Mouse (Mus musculus) neural tube, embryonic 11.5 days (tissue): ENCODE results near the gene Clic3. TPM values are rescaled to one million over a fixed set of nuclear protein-coding genes. Genes with fewer than 3 reads are reported as not detected.

Experiments
- ATAC-seq: fragments of 200-750 bp; cut with Nextera tagmentation; 2 replicates; pipeline ENCODE4 v1.8.0; 2017; ENCODE audit warnings: moderate number of reproducible peaks, mild to moderate bottlenecking, moderate TSS enrichment, moderate library complexity; ENCODE audit not compliant: insufficient read depth, low FRiP score, low TSS enrichment
- DNase-seq: peaks from one replicate; pipeline ENCODE4 v3.0.0-alpha.2; 2015; ENCODE audit warnings: low spot score
- H3K27ac ChIP-seq: fragments of 300-500 bp; sonication (generic); 2 replicates; pipeline ENCODE4 v1.5.1; 2014; ENCODE audit warnings: low read depth, mild to moderate bottlenecking, low read length
- H3K27me3 ChIP-seq: fragments of 300-500 bp; sonication (generic); 2 replicates; pipeline ENCODE4 v1.6.1; 2014; ENCODE audit warnings: mild to moderate bottlenecking, low read length, mixed read lengths; ENCODE audit not compliant: control insufficient read depth, insufficient read depth
- H3K36me3 ChIP-seq: fragments of 300-500 bp; sonication (generic); 2 replicates; pipeline ENCODE4 v1.6.1; 2014; ENCODE audit warnings: mild to moderate bottlenecking, low read length, moderate library complexity, mixed read lengths; ENCODE audit not compliant: control insufficient read depth, insufficient read depth
- H3K4me1 ChIP-seq: fragments of 300-500 bp; sonication (generic); 2 replicates; pipeline ENCODE4 v1.6.1; 2014; ENCODE audit warnings: low read length, mixed read lengths; ENCODE audit not compliant: control insufficient read depth, insufficient read depth
- H3K4me2 ChIP-seq: fragments of 300-500 bp; sonication (generic); 2 replicates; pipeline ENCODE4 v1.6.1; 2014; ENCODE audit warnings: low read depth, mild to moderate bottlenecking, moderate library complexity
- H3K4me3 ChIP-seq: fragments of 300-500 bp; sonication (generic); 2 replicates; pipeline ENCODE4 v1.5.1; 2014; ENCODE audit warnings: low read depth, low read length
- H3K9ac ChIP-seq: fragments of 300-500 bp; sonication (generic); 2 replicates; pipeline ENCODE4 v1.6.1; 2014; ENCODE audit warnings: mild to moderate bottlenecking, low read length
- H3K9me3 ChIP-seq: fragments of 300-500 bp; sonication (generic); 2 replicates; pipeline ENCODE4 v1.6.1; 2016; ENCODE audit warnings: low read length; ENCODE audit not compliant: control insufficient read depth
- WGBS: fragments of 180-500 bp; shearing (Covaris S2); extraction: QIAGEN DNeasy Blood & Tissue Kit; methylation state at CpG from one replicate; pipeline ENCODE4 v1.1.7; 2014; 5-methylcytosine and 5-hydroxymethylcytosine counted together
- polyA plus RNA-seq: library from polyadenylated mRNA; unstranded; fragments of >200 nt; fragmentation: Nextera tagmentation; extraction: Ambion mirVana; gene quantifications from 2 replicates; pipeline ENCODE4 v1.2.1, GENCODE M21; 2014

Clic3 gene
- polyA plus RNA-seq, 1 experiment from 2014 or later, result 0.89 TPM

DNA sequence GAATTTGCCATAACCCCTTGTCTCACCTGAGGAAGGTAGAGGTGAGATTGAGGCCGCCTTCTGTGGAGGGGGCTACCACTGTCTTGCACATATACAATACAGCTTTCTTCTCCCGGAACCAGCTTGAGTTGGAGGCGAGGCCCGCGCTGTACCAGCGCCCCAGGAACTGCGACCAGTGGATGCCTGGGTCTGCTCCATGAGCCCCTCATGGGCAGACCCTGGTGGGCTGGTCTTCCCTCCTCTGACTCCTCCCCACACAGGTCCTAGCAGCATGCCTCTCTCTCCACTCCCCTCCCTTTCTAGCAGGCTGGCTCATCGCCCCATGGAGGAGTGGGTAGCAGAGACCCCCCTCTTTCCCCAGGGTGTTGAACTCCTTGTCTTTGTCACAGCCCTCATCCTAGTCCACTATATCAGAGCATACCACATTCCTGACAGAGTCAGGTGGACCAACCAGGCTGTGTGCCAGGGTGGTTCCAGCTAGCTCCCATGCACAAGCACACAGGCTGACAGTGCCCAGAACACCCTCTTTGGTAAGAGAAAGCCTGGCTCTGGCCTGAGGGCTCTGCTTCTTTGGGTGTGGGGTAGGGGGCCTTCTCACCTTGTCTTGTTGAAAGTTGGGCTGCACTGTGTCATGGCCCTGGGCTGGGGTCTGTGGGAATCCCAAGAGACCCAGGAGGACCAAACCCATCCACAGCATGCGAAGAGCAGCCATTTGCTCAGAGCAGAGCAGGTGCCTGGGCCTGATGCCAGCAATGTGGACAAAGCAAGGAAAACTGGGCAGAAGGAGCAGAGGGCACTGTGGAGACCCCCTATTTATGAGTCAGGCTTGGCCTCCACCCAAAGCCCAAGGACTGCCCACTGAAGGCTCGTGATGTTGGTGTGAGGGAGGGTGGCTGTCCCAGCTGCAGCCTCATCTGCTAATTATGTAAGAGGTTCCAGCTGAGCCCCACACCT lies 12.6 kb downstream of the Clic3 start:
- no peak for DNase-seq
- H3K9me3 ChIP-seq, result no peaks in the 10 kb centered on the region
- H3K4me1 ChIP-seq, result no peaks in the 10 kb centered on the region
- no peak overlapping the region for H3K4me2 ChIP-seq
- no peak overlapping the region for H3K9ac ChIP-seq
- no peaks in the 10 kb centered on the region; the same call in 1 of the 2 replicates for H3K36me3 ChIP-seq
- no peak overlapping the region for H3K4me3 ChIP-seq
- H3K27me3 ChIP-seq, result no peaks in the 10 kb centered on the region
- 85% methylated on average over 10 of the region's 10 CpGs for WGBS
- ATAC-seq, result no peak
- no peak overlapping the region for H3K27ac ChIP-seq

DNA sequence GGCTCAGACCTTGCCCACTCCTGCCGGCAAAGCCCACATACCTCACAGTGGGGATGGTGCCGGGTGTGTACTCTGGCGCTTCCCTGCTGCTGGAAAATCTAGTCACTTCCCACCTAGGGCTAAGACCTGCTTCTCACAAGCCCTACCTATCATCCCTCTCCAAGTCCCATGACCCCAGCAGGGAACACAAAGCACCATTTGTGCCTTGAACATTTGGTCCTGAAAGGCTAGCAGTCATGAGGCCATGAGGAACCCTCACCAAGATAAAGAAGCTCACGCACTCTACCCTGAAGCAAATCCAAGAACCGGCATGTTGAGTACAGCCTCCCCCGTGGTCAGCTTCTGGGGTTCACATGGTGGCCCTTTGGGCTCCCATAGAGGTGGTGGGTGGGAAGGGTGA lies 13.3 kb downstream of the Clic3 start, which contains the start of gene Ptgds:
Gene Ptgds (minus strand): TSS at position 78 of the 400 bp plus-strand sequence.
- WGBS, result 74% methylated on average over 6 of the region's 6 CpGs
- Histone ChIP-seq H3K27me3 (no peaks in the 10 kb centered on the region), H3K36me3 (no peaks in the 10 kb centered on the region; the same call in 1 of the 2 replicates), H3K4me2 (no peak within 1 kb of the TSS), H3K4me1 (no peaks in the 10 kb centered on the region), H3K9ac (no peak within 1 kb of the TSS), H3K27ac (no peak within 1 kb of the TSS), H3K4me3 (no peak within 1 kb of the TSS), H3K9me3 (no peaks in the 10 kb centered on the region)
- DNase-seq (no peak), ATAC-seq (no peak)

DNA sequence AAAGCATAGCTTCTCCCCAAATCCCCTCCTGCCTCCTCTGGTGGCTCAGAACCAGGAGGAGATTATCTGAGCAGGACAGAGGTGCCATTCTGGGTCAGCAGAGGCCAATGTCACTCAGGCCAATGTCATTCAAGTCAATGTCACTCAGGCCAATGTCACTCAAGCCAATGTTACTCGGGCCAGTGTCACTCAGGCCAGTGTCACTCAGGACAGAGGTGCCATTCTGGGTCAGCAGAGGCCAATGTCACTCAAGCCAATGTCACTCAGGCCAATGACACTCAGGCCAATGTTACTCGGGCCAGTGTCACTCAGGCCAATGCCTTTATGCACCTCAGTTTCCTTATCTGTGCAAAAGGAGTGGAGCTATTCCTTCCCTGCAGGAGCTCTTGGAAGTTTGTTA lies 15.9 kb downstream of the Clic3 start:
- Histone ChIP-seq H3K4me1 (no peaks in the 10 kb centered on the region), H3K4me2 (no peak overlapping the region), H3K27ac (no peak overlapping the region), H3K36me3 (no peaks in the 10 kb centered on the region), H3K9ac (no peak overlapping the region), H3K9me3 (no peaks in the 10 kb centered on the region), H3K27me3 (no peaks in the 10 kb centered on the region), H3K4me3 (no peak overlapping the region)
- DNase-seq (no peak), ATAC-seq (no peak)
- WGBS, result 78% methylated on average over 2 of the region's 2 CpGs

DNA sequence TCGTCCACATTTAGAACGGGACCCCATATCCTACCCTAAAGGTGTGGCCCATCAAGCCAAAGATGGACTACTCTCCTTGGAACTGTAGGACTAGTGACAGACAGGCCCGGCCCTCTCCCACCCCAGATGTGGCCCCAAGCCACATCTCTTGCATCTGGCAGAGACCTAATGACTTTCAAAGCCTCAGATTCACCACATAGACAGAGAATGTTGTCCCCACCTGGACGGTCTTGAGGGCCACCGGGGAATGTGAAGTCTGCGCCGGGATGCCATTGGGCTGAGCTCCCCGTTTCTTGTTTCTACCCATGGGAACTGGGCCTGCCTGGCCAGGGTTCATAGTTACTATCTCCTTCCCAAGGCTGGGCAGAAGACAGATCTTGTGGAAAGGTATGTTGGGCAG lies 20.9 kb downstream of the Clic3 start:
- no peak for DNase-seq

DNA sequence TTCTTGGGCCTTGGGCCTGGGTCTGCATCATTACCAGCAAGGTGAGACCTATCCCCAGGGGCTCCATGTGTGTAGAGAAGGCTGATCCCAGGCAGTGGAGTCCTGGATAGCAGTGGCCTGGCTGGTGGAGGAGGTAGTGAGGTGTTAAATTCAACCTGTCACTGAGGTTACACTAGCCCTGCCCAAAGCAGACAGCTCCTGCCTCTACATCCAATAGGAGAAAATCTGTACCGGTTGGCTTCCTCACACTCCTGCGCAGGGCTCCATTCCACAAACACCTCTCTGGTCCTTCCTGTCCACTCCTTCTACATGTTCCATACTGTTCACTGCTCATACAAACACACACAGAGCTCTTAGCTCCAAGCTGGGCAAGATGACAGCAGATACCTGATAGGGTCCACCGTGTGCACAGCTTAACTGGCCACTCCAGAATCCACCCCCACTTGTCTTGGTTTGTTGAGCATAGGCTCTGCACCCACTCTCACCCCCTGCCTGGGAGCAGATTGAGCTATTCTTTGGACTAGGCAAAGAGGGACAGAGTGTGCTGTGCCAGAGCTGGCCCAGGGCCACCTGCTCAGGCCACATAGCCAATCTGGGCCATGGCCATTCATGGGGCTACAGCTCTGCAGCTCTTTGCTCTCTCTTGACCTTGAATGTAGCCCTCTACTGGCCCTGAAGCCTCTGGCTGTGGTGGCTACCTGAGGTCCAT lies 21.5 kb downstream of the Clic3 start:
- Histone ChIP-seq H3K4me2 (no peak overlapping the region), H3K9ac (no peak overlapping the region), H3K27ac (no peak overlapping the region), H3K27me3 (no peaks in the 10 kb centered on the region), H3K4me3 (no peak overlapping the region), H3K4me1 (no peaks in the 10 kb centered on the region), H3K36me3 (no peaks in the 10 kb centered on the region), H3K9me3 (no peaks in the 10 kb centered on the region)
- ATAC-seq, result no peak
- no peak for DNase-seq
- 88% methylated on average over 3 of the region's 3 CpGs for WGBS

More for the DNA sequence above, 20.9 kb downstream of the Clic3 start:
- no peak overlapping the region for H3K9ac ChIP-seq
- H3K4me1 ChIP-seq, result no peaks in the 10 kb centered on the region
- H3K4me2 ChIP-seq, result no peak overlapping the region
- no peaks in the 10 kb centered on the region for H3K9me3 ChIP-seq
- no peak overlapping the region for H3K4me3 ChIP-seq
- WGBS, result 88% methylated on average over 8 of the region's 8 CpGs
- H3K27ac ChIP-seq, result no peak overlapping the region
- ATAC-seq, result no peak
- no peaks in the 10 kb centered on the region for H3K27me3 ChIP-seq
- H3K36me3 ChIP-seq, result no peaks in the 10 kb centered on the region

DNA sequence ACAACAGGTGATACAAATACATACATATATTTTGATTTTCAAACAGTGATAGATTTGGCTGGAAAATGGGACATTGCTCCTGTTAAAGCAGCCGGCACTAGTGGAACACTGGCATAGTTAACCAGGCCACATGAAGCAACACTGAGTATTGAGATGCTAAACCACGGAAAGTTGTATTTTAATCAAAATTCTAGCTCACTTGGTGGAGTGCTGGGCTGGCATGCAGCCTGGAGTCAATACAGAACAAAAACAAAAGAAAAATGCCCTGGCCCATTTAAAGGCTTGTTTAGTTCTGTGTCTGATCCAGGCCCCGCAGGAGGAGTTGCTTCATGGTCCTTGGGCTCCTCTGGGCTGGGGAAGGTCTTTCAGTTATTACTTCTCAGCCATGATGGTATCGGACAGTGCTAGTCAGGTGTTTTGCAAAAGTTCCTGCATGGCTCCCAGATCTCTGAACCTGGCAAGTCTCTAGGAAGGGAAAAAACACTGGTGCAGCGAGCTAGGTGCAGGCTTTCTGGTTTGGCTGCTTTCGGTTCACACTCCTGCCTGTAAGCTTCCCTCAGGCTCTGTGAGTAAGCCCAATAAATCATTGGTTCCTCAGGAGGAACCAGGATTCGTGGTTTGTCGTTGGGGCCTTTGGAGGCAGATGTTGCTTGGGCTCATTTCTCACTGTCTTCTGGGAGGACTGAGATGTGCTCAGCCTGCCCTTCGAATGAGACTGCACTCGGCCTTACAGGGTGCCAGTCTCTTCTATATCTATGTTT lies 23.1 kb downstream of the Clic3 start:
- ATAC-seq, result no peak
- Histone ChIP-seq H3K4me2 (no peak overlapping the region), H3K4me3 (no peak overlapping the region), H3K27ac (no peak overlapping the region), H3K36me3 (no peaks in the 10 kb centered on the region), H3K9me3 (no peaks in the 10 kb centered on the region), H3K27me3 (no peaks in the 10 kb centered on the region), H3K9ac (no peak overlapping the region), H3K4me1 (no peaks in the 10 kb centered on the region)
- WGBS, result 66% methylated on average over 10 of the region's 10 CpGs
- no peak for DNase-seq

DNA sequence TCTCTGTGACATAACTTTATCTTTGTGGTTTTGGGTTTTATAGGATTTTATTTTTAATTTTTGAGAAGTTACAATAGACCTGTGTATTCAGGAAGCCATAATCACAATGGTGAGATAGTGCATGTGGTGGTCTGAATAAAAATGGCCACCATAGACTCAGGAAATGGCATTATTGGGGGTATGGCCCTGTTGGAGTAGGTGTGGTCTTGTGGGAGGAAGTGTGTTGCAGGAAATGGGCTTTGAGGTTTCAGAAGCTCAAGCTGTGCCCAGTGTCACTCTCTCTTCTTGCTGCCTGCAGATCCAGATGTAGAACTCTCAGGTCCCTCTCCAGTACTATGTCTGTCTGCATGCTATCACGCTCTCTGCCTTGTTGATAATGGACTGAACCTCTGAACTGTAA lies 23.9 kb downstream of the Clic3 start:
- Histone ChIP-seq H3K27me3 (no peaks in the 10 kb centered on the region), H3K4me2 (no peak overlapping the region), H3K4me3 (no peak overlapping the region), H3K36me3 (no peaks in the 10 kb centered on the region), H3K9me3 (no peaks in the 10 kb centered on the region), H3K9ac (no peak overlapping the region), H3K4me1 (no peaks in the 10 kb centered on the region), H3K27ac (no peak overlapping the region)
- ATAC-seq (no peak), DNase-seq (no peak)
- WGBS, result 86% methylated on average over 1 of the region's 1 CpGs

DNA sequence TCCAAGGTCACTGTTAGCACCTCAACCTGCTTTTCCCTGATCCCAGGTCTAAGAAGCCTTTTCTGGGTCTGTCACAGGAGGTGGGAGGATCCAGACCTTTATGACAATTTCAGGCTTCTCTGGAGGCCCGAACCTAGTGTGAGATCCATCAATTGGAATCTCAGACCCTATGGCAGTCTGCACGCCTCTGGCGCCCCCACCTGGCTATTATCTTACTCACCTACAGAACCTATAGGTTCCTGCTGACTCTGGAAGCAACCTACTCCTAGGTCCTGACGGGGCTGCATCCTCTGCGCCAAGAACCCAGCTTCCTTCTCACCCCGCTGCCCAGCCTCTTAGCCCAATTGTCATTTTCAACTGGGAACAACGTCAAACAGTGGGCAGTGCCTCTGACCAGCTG lies 26.3 kb downstream of the Clic3 start:
- DNase-seq, result peak; percentile 31
- WGBS, result 23% methylated on average over 7 of the region's 7 CpGs

More for the DNA sequence above, 26.3 kb downstream of the Clic3 start:
- H3K36me3 ChIP-seq, result no peaks in the 10 kb centered on the region
- no peak for ATAC-seq
- no peaks in the 10 kb centered on the region for H3K27me3 ChIP-seq
- H3K9me3 ChIP-seq, result no peaks in the 10 kb centered on the region
- no peak overlapping the region for H3K4me2 ChIP-seq
- no peaks in the 10 kb centered on the region for H3K4me1 ChIP-seq
- H3K27ac ChIP-seq, result no peak overlapping the region
- H3K4me3 ChIP-seq, result no peak overlapping the region
- H3K9ac ChIP-seq, result no peak overlapping the region
